Mouse (Mus musculus) spleen, postnatal 14 days (tissue): ENCODE measurements at regions not wholly inside any gene's neighbourhood (a gene's known extent, or its start where the extent isn't known, plus 50 kb on each side); places are given as distances from the start of the nearest gene placed in this dataset.

Experiments used
- DNase-seq, 2 experiments: peaks; one replicate each; pipeline ENCODE4 v3.0.0; 2021 to 2022; ENCODE audit warnings: low spot score in 2 of 2

DNA sequence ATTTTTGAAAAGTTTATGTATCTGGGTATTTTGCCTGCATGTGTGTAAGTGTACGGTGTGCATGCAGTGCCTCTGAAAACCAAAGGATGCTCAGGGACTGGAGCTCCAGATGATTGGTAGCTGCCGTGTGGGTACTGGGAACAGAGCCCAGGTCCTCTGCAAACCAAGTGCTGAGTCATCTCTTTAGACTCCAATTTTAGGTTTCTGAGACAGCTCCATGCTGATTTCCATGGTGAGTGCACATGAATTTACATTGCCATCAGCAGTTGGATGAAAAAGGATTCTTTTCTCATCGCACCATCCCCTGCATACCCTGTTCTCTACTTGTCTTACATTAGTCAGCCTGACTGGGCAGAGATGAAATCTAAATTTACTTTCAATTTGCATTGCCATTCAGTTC, 122.1 kb upstream of the Otogl start:
- DNase-seq: no peak

GRCm38 (mm10) chr10:108033317-108033795, 121.4 kb upstream of the Otogl start:
- DNase-seq: peak; percentile 5 to 11

- DNase-seq: no peak
These were observed 115.6 kb upstream of the Otogl start for GRCm38 (mm10) chr10:108027506-108027905.

DNA sequence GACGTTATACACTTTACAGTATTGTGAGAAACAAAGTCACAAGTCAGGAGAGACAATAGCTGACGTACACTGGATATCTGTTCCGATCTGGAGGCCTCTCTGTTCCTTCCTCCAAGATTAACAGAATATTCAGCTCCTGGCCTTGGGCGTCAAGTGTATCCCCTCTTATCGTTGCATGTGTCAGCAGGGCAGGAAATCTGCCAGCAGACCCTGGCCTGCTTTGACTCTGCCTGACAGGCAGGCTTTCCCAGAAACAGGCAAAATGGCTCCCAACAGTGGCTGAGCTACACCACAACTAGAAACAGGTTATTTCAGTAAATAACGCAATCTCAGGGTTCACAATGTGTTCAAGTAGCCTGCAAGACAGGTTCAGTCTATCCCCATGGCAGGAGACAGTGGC, 112.3 kb upstream of the Otogl start:
- DNase-seq: no peak

DNA sequence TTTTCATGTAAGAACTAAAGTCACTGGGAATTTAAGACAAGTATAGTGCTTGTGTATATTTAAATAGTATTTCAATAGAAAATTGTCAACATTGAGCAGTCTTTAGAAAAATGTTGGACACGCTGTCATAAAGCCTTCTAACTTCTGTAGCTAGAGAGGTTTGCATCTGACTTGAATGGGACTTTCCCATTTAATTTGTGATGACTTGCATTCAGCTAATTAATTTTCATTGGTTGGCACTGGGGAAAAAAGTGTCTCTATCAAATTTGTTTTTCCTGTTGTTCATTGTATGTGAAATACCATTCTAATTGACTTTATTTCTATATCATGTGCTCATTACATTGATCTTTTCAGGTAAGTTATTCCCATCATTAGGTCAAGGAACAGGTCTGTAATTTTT, 104.6 kb upstream of the Otogl start:
- DNase-seq: no peak

DNA sequence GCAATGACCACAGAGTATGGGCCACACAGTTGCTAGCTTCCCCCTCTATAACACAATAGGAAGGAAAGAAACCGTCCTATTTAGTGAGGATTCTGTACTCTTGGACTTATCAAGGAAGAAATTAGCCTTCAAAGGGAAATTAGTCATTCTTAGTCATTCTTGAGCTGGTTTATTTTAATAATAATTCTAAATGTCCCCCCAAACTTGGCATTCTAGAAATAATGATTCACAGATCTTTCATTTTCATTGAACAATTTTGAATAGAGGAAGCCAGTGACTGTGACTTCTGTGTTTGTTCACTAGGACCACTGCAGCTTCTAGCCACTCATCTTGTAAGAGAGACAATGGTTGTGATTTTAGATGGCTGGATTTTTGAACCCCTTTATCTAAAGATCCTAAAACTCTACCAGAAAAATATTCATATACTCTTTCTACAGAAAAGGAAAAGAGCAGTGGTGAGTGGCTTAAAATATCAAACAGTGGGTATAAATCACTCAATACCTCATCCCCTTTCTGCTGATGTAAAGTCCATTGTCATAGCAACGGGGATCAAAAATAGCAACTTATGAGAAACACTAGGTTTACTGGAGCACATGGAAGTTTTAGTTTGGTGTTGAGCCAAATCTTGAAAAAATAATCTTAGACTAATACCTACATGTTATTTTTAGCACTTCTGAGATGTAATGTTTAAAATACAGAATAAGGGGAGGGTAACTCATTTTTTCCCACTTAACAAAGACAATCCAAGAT, 83.1 kb upstream of the Otogl start:
- DNase-seq: no peak

DNA sequence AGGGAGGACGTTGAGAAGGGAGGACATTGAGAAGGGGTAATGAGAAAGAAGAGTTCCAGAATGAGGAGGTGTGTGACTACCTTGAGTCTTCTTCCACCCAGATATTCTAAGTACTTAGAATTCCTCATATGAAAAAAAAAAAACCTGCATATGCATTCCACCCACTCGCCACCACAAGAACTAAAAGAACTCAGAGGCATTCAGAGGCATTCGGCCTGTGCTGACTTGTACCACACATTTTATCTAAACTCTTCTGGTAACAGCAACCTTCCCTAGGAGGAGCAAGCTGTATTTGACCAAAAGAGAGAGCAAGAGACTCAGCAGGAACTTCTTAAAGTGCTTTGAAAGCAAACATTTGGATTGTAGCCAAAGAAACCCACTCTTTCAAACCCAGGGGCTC, 80.7 kb upstream of the Otogl start:
- no peak for DNase-seq

DNA sequence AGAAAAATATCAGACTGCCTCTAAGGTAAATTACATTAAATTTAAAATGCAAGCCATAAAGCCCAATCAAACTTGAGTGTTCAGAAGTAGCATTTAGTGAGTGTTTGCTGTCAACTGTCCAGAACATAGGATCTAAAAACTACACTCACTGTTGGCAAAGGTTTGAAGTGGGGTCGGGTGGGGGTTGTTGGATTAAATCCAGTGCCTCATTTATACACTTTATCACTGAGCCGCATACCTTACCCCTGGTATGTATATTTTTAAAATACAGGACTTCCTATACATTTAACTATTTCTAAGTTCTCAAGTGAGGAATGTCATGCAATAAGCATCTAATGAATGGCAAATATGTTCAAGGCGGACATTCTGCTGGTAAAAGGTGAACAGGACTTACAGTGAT, 78.6 kb upstream of the Otogl start:
- no peak for DNase-seq

DNA sequence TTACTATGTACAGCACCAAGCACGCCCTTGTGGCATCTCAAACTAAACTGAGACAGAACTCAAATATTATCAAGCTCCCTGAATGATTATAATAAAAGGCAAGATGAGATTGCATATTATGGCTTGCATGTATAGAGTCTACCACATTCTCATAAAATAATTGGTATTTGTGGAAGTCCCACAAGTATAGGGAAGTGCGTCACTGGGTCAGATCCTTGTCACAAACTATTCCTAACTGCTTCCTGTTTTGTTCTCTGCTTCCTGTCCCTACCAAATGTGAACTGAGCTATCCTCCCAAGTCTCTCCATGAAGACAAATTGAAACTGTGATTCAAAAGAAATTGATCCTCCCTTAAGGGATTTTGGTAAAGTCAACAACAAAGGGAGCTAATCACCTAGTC, 78.0 kb upstream of the Otogl start:
- no peak for DNase-seq

DNA sequence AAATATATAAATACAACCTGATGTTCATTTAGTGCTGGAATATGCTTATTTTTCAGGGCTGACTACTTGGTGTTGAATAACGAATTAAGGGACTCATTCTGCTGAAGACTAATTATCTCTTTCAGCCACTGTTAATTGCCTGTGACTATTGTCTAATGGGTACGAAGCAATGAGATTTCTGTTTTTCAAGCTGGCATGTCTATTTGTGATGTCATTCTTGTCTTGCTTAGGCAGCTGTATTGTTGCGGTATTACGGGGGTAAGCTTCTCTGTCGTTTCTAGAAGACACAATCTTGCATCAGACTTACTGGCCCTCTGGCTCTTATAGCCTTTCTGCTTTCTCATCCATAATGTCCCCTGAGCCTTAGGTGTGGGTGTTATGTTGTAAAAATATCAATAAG, 70.7 kb upstream of the Otogl start:
- DNase-seq: no peak

DNA sequence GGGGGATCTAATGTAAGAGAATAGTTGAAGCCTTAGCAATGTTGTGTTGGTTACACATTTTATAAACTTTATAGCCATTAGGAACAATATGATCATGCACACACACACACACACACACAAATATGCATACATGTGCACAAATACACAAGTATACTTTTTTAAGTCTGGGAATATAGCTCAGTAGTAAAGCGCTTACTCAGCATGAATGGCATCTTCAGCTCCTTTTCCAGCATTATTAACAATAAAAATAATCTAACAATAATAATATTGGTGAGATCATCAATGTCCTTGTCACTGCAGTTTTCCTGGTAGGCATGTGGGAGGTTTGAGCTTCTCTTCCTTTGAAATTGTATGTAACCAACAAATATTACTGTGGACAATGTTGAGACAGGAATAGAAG, 70.1 kb upstream of the Otogl start:
- no peak for DNase-seq

- no peak for DNase-seq
These were observed 64.5 kb upstream of the Otogl start for GRCm38 (mm10) chr10:107976392-107976965.

GRCm38 (mm10) chr10:107971748-107972147, 59.8 kb upstream of the Otogl start:
- DNase-seq: no peak

DNA sequence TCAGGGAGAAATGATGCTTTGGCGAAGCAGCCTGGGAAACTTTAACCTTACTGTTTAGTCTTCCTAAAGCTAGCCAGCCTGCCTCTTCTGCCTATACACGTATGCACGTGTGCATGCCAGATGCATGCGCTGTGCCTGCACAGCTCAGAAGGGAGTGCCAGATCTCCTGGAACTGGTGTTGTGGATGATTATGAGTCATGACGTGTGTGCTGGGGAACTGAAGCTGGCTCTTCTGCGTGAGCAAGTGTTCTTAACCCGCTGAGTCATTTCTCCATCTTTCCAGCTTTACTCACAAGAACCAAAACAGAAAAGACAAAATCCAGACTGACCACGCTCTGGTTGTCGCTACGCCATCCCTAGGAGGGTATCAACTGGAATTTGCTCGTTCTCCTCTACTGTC, 55.1 kb upstream of the Otogl start:
- DNase-seq: no peak

DNA sequence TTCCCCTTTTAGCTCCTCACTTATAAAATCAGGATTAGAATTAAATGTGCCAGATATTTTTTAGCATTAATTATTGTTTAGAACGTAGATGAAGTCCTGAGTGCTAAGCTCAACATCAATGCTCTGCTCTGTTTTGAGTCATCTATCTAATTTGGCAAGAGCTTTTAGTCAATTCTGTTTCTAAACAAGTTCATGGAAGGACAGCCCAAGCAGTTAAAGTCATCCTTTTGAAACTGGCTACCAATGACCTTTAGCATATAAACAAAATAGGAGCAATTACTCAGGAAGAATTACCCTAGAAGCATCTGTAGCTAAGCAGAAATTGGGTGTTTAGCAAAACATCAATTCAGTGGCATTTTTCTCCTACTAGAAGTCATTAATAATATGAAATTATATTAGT, 52.1 kb upstream of the Otogl start:
- DNase-seq: no peak

DNA sequence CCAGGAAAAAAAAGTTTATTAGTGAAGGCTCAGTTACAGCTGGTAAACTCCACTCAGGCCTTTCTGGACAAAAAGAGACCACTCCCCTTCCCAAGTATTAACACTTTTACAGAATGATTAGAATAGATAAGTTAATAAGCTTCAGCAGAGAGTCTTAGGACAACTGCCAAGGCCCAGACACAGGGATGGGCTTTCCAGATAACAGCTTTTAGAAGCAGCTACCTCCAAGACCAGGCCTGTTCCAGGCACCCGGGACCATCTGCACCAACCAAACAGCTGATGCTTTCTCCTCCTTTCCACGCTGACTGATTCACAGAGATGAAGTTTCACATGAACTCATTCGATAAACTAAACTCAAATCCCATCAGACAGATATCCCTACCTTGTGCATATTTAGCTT, 50.2 kb upstream of the Otogl start:
- no peak for DNase-seq
